Mouse (Mus musculus) brain, adult 2 months (tissue): ENCODE results near the gene Matk.
"Not testable (repeated sequence)": the region's sequence is repeated elsewhere in the genome, so short reads cannot be mapped to it uniquely, and the experiment has no call there.

Experiments
- DNase-seq: peaks from one replicate; pipeline ENCODE4 v3.0.0; 2011; ENCODE audit warnings: low read depth, low spot score

Gene Matk

DNA sequence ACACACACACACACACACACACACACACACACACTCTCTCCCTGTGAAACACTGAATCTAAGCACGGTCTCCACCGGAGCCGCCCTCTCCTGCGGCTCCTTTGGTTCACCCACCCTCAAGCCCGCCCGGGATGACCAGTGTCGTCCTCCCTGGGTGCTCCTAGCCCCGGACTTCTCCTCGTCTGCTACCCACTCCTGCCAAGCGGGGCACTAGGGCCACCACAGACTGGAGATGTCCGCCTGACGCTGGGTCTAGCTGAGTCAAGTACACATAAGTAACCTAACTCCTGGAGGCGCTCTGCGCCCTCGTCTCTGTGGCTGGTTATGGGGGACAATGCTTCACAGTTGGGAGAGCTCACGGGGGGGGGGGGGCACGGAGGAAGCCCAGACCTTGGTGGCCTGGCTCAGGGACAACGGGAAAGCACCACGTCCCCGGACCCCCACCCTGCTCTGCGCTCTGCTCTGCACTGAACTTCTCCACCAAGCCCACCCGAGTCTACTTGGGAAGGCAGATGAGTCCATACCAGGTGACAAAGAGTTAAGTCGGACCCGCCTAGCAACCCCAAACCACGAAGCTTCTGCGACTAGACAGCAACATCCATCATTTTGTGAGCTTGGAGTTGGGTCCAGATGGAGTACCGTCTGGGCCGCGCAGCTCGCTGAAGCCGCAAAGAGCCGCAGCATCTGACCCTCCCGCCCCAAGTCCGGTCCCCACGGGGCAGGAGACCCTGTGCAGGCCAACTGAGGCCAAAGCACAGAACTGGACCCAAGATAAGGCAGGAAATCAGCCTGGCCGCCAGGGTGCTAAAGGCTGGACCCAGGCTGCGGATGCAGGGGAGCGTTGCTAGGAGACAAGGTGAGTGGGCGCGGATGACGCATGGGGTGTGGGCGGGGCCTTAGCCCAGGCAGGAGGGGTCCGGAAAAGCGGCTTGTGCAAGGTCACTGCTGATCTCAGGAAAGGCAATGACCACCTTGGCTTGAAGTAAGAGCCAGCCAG is at the start of gene Matk:
Gene Matk (plus strand): TSS at position 512 of the 996 bp plus-strand sequence.
- DNase-seq: peak; percentile 94

DNA sequence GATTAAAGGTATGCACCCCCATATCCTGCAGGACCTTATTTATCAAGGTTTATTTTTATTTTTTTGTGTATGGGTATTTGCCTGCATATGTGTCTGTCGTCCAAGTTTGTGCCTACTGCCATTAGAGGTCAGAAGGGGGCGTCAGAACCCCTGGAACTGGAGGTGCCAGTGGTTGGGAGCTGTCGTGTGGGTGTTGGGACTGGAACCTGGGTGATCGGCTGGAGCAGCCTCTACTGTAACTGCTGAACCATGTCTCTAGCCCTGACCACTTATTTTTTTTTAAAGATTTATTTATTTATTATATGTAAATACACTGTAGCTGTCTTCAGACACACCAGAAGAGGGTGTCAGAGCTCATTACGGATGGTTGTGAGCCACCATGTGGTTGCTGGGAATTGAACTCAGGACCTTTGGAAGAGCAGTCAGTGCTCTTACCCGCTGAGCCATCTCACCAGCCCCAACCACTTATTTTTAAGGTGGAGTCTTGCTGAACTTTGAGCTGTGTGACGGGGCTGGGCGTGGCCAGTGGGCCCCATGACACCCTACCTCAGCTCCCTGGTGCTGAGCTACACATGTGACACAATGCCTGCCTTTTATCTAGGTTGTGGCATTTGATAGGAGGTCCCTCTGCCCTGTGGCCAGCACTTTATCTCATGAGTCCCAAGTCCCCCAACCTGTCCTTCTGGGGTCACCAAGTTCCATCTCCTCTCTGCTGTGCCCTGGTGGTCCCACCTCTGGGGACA is 49.6 kb upstream of the Matk start:
- DNase-seq: no peak

DNA sequence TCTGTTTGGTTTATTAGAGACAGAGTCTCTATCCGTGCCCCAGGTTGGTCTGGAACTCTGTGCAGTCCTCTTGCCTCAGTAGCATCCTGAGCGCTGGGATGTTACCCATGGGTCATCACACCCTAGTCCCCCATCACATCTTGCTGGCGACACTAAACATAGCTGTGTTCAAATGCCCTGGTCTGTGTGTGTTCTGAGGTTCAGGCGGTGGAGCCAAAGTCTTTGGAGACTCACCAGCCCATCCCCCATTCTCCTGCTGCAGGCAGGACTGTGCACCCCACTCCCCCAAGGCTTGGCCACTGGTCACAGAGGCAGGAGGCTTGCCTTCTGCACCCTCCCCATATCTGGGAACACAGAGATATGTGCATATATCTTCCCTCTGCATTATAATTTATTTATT is 48.6 kb upstream of the Matk start:
- no peak for DNase-seq

DNA sequence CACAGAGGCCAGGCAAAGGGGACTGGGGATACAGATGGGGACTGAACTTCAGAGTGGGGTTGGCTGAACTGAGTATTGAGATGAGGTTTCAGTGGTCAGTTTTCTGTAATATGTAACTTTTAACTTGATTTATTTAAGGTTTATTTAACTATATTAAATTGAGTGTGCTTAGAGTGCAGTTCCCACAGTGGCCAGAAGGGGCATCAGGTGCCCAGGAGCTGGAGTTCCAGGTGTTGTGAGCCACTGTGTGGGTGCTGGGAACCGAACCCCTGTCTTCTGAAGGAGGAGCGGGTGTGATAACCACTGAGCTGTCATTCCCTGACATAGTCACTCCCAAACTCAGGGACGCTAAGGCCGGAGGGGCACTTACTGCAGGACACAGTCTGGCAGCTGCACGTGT is 42.6 kb upstream of the Matk start:
- DNase-seq: no peak

DNA sequence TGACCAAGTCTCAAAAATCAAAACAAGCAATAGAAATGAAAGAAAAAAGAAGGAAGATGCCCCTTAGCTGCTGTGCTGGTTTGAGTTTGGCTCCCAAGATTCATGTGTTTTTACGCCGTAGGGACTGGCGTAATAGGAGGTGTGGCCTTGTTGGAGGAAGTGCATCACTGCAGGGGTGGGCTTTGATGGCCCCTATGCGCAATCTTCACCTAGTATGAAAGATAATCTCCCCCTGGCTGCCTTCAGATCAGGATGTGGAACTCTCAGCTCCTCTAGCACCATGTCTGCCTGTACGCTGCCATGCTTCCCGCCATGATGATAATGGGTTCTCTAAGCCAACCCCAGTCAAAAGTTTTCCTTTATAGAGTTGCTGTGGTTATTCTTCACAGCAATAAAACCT is 36.5 kb upstream of the Matk start:
- DNase-seq: no peak

DNA sequence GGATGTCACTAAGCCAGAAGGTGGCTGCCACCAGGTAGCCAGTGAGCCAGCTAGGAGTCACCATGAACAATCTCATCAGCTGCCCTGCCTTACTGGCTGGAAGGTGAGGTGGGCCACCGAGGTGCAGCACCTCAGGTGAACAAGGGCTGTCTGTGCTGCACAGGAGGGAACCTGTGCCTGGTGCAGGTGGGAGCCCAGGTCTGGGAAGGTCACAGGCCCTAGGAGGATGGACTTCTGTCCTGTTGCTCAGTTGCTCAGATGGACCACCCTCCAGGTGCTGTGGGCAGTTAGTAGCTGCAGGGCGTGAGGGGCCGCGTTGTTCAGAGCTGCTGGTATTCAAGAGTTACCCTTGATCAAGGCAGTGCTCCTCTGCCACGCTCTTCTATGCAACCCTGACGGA is 35.9 kb upstream of the Matk start:
- no peak for DNase-seq

DNA sequence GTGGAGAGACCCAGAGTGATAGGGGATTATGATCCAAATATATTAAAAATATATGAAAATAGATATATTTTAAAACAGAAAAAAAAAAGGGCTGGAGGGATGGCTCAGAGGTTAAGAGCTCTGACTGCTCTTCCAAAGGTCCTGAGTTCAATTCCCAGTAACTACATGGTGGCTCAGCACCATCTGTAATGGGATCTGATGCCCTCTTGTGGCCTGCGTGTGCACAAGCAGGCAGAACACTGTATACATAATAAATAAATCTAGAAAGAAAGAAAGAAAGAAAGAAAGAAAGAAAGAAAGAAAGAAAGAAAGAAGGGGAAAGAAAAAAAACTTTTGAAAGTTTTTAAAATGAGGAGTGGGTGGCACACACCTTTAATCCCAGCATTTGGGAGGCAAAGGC is 35.5 kb upstream of the Matk start:
- not testable (repeated sequence) for DNase-seq

DNA sequence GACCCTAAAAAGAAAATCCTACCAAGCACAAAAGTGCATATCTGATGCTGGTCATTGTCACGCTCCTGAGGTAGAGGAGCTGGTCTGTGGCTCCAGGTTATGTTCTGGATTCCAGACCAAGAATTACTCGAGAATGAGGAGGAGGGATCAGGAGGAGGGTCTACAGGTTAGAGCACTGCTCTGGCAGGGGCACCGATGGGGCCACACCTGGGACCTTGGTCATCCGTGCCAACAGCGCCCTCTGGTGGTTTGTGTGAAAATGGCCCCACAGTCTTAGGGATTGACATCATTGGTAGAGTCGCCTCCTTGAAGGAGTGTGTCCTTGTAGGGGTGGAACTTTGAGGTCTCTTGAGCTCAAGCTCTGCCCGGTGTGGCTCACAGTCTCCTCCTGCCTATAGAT is 34.8 kb upstream of the Matk start:
- peak; percentile 64 for DNase-seq

DNA sequence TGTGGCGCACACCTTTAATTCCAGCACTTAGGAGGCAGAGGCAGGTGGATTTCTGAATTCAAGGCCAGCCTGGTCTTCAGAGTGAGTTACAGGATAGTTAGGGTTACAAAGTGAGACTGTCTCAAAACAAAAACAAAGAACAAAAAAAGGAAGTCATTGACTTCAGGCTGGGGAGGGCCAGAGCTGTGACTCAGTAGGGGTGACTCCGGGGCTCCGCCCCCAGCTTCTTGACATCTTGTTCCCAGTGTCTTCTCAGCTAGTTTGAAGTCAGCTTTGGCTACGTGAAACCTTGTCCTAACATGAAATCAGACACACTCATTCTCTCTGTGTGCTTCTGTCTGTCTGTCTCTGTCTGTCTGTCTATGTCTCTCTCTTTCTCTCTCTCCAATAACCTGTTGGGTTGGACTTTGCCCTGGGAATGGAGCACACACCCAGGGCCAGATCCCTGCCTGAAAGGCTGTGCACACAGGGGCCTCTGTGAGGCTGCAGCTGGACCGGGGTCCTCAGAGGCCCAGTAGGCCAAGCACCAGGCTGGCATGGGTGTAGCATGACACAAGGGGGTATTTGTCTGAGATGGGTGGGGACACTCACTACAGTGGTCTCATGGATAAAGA is 31.2 kb upstream of the Matk start:
- DNase-seq: no peak

DNA sequence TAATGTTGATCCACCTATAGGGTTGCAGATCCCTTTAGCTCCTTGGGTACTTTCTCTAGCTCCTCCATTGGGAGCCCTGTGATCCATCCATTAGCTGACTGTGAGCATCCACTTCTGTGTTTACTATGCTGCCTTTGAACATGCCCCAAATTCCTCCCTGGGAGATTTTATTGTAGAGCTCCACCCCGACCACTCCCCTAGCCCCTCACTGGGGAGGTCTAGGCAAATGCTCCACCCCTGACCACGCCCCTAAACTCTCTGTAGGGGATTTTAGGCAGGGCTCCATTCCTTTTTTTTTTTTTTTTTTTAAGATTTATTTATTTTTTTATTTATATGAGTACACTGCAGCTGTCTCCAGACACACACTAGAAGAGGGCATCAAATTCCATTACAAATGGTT is 29.0 kb upstream of the Matk start:
- DNase-seq: not testable (repeated sequence)

DNA sequence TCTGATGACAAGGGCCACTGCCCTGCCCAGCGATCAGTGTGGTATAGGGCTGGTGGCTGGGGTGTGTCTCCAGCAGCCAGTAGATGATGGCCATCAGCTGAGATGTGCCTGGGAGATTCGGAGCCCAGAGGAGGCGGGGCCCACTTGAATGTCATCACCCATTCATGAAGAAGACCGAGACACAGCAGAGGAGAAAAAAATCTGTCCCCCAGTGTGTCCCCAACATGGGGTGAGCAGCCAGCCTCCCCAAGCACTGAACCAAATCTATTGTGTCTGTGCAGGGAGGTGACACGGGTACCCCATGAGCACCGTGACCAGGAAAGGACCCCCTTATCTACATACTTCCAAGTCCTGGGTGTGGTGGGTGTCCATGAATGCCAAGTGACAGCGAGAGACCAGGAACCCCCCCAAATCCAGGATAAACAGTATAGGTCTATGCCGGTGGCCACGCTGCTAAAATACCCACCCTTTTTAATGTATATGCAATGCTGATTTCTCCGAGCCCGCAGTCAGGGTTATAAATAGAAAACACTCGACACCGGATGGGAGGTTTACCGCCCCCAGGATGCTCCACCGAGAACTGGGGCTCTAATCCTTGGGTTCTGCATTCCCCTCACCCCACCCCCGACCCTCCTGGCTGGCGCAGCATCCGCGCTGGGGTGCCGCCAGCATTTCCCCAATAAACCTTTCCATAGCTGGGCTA is 22.8 kb upstream of the Matk start:
- peak; percentile 78 for DNase-seq

DNA sequence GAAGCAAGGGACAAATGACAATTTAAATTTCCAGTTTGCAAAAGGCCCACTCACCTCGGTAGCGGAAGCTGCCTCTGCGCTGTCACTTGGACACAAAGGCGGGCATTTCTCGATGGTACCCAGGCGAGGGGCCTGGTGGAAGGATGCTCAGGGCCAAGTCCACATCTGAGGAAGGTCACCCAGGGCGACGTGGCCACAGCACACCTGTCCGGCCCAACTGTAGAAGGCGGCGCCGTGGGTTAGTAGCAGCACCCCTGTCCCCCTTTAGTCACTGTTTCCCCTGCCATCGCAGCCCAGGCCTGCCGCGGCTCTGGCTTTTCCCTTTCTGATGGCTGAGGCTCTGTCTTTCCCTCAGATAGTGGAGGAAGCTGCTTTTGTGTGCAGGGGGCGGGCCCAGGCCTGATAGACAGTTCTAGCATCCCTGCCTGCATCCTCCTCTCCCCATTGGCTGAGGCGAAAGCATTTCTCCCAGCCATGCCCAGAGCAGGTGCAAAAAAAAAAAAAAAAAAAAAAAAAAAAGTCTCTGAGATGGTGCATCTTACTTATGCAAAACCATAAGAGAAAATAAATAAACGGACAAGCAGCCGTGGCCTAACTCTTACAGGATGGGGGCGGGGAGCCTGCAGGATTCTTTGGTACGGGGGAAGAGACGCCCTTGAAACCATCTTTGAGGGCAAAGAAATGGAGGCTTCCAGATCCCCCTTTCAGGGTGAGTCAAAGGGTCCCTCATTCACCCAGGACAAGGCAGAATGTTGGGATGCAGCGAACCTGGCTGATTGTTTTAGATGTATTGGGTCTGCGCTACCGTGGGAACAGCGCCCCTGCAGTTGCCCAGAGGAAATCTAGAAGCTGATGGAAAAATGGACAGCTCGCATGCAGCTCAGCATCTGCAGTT is 22.1 kb upstream of the Matk start, which contains the start of gene Atcay:
Gene Atcay (minus strand): TSS at position 396 of the 895 bp plus-strand sequence.
- peak; percentile 96 for DNase-seq

DNA sequence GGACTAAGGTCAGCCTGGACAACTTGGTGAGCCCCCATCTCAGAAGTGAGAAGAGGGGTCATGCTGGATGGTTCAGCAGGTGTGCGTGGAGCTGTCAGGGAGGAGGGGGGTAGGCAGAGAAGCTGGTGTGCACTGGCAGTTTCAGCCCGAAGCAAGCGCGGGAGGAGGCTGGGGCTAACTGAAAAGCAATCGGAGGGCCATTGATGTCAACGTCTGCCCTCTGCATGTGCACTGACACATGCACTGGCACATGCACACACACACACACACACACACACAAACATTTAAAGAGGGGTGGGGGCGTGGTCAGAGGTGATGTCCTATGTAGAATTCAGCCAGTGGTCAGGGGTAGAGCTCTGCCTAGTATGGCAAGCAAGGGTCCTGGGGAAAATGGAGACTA is 21.3 kb upstream of the Matk start:
- no peak for DNase-seq

DNA sequence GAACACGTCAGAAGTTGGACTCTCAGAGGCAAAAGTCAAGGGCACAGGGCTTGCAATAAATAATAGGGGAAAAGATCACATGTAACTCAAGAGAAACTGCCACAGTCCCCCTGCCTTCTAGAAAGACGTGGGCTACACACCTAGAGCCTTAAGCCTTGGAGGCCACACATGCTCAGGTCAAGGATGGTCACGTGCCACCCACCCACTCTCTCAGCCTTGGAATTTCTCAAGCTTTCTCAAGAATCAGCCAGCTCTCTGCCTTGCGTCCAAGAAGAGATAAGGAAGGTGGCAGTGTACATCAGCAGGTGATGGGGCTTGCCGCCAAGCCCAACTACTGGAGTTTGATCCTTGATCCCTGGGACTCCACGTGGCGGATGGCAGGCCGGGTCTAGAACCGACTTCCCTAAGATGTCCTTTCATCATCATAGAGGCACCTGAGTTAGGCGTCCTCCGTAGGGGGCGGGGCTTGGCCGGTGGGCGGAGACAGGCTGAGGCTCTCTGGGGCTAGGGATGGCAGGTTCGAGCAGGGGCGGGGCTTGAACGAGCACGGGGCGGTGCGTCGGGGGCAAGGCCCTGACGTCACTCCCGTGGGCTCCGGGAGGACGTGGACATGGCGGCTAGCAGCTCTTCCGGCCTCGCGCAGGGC is 20.0 kb upstream of the Matk start, which contains the start of gene Zfr2:
Gene Zfr2 (plus strand): TSS at position 576 of the 646 bp plus-strand sequence.
- peak; percentile 96 for DNase-seq

DNA sequence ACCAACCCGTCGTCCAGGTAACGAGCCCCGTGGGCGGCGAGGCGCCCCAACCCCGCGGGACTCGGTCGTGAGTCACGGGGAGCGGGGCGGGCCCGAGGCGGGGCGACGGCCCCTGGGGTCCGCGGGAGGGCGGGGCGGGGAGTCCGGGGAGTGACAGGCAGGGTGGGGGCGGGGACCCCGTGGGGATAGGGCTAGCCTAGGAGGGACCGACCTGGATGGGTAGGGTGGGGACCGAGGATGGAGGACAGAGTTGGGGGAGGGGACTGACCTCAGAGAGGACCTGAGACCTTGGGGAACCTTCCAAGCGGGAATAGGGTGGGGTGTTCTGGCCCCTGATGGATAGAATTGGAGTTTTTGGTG is 19.5 kb upstream of the Matk start:
- no peak for DNase-seq

DNA sequence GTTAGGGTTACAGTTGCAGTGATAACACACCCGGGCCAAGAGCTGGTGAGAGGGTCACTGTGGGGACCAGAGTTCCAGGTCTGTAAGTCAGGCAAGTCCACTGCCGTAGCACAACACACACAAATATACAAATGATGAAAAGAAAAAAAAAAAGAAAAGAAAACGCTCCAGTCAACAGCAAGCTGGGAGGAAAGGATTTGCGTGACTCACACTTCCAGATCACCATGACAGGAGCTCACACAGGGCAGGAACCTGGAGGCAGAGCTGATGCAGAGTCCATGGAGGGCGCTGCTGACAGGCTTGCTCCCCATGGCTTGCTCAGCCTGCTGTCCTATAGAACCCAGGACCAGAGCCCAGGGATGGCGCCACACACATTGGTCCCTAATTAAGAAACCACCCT is 18.5 kb upstream of the Matk start:
- peak; percentile 61 for DNase-seq

DNA sequence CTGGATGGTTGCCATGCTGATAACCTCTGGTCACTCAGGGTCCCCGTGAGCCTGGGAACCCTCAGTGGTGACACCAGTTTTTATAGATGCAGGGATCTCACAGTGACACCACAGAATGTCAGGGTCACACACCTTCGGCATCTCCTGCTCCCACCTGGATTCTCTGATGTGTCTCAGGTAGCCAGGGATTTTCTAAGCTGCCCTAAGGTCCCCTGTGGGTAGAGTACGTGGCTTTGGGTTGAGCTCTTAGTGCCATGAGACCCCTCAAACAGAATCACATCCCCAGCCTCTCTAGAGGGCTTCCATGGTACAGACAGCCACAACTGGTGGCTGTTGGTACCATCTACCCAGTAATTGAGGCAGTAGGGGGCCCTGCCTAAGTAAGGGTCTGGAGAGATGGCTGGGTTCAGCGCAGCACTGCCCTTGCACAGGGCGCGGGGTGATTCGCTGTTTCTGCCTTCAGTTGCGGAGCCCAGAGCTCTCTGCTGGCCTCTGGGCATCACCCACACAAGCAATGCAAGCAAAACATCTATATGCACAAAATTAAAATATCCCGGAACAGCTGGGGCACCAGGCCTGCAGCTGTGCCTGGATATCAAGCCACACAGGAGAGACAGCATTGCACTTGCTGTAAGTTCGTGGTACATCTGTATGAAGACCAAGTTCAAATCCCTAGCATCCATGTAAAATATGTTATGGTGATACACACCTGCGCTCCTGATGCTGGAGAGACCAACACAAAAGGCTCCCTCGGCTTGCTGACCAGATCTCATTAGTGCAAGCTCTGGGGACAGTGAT is 16.1 kb upstream of the Matk start:
- DNase-seq: no peak

DNA sequence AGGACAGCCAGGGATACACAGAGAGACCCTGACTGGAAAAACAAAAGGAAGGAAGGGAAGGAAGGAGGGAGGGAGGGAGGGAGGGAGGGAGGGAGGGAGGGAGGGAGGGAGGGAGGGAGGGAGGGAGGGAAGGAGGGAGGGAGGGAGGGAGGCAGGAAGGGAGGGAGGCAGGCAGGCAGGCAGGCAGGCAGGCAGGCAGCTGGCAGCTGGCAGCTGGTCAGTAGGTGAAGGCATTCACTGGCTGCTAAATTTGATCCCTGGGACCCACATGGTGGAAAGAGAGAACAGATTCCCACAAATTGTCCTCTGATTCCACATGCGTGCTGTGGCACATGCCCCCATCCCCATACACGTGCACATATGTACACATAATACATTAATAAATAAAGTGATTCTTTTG is 14.1 kb upstream of the Matk start:
- DNase-seq: no peak

DNA sequence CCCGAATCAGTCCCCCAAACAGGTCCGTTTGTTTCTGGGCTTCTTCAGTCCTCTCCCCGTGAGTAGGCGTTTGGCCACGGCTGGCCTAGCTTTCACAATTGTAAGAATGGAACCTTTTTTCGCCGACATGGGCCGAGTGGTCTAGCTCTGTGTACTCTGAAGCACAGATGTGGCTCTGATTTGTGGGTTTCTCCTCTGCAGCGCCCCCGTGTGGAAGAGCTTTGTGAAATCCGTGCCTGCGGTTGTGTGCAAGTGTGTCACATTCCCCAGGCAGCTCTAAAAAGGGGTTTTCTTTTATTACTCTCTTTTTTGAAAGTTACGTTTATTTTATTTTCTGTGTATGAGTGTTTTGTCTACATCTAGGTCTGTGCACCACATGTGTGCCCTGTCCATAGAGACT is 11.9 kb upstream of the Matk start:
- DNase-seq: peak; percentile 84
